Mouse (Mus musculus): ENCODE data around the gene Irak1bp1.

The Irak1bp1 gene

DNA sequence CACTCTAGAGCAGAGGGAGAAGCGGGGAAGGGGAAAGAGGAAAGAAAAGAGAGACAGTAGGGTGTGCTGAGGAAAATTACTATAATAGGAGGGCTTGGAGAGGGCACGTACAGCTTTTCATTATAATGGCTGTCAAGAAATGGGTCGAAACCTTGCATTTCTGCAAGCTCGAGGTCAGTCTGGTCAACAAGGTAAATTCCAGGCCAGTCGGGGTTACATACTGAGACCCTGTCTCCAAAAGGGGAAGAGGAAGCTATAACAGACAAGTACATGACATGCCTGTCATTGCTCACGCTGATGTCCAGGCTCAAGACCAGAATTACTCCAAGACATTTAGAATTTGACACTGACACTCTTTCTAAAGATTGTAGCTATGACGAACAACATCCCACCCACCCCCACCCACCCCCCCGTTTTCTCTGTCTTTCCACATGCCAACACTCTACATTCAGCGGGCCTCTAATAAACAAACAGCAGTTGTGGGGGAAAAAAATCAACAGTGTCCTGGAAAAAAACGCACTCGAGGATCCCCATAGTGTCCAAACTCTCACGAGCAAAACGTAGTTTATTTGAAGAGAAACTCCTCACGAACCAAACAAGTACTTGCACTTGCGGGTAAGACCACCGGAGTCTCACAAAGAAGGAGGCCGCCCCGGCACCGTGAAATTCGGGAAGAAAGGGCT, at the start of gene Irak1bp1:
Gene Irak1bp1, plus strand, starts transcription at position 534 of the 683 bp plus-strand sequence.
- no peak for DNase-seq

DNA sequence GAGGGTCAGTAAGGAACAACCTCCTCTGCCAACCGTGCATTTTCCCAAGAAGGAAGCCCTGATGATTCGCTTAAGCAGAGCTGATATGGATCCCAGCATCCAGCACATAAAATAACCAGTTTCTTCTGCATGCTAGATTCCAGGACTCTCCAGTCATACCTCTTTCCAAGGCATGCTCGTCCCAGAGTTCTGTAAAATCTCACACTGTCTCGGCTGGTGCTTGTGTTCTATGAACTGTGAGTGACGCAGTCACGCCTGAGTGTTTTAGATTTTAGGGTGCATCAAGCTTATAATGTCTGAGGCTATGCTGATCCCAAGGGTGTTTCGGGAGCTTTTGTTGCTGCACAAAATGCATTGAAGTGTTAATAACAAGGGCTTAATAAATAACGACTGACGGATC, 41.0 kb upstream of the Irak1bp1 start:
- DNase-seq: no peak

DNA sequence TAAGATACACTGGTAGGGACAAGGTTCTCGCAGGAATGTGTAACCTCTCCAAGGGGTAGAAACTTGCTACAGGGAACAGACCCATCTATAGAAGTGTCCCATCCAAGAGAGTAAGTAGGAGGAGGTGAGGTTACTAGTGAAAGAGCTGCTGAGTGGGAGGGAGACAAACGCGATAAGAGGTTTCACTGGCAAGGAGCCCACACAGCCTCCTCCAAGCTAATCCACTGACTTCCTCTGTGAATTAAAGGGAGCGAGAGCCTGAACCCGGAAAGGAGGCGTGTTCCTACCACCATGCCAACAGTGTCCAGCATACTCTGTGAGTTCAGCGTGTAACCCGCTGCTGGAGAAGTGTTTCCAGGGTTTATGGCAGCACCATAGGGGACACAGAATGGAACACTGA, 29.0 kb upstream of the Irak1bp1 start:
- no peak for DNase-seq

DNA sequence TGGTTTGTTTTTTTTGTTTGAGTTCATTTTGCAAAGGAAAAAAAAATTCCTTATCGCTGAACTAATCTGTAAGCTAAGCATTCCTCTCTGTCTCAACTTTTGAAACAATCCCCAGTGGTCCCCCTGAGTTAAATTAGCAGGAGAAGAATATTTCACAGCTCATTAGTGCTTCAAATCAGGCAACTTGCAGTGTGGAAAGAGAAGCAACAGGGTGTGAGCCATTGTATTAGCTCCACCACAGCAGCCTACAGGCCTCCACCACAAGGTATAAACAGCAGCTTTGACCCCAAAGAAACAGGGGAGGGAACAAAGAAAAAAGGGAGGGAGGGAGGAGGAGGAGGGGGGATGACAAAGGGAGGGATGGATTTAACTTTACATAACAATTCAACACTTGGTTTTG, 22.2 kb upstream of the Irak1bp1 start:
- DNase-seq: no peak

DNA sequence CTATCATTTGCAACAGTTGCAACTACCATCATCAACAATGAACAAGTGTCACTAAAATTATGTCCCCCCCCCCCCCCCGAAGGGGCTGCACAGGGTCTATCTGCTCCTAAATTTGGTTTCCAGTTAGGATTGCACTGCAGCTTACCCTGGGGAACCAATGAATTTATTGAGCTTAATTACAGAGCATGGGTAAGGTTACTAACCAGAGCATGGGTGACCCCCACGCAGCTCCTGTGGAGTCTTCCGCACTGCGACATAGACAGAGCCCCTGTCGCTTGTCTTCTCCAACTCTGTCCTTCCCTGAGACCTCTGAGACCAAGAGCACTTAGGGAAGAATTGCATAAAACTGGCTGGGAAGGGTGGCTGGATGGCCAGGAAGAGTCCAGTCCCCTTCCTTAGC, 21.7 kb upstream of the Irak1bp1 start:
- no peak for DNase-seq

GRCm38 (mm10) chr9:82812172-82812963, 17.0 kb upstream of the Irak1bp1 start:
- no peak for DNase-seq

DNA sequence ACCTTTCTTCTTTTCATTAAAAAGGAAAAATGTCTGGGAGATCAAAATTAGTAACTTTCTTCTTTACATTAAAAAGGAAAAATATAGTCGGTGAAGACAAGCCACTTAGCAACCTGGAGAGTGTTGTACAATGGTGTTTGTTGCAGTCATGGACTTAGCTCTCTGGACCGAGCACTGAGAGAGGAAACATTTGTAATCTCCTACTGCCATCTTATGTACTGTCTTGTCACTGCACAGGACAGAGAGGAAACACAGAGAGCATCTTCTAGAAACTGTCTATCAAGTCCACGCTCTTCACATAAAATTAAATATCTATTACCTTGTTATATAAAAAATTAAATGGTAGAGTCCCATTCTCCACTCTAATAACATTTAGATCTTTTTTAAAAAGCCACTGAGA, 14.8 kb upstream of the Irak1bp1 start:
- DNase-seq: no peak

DNA sequence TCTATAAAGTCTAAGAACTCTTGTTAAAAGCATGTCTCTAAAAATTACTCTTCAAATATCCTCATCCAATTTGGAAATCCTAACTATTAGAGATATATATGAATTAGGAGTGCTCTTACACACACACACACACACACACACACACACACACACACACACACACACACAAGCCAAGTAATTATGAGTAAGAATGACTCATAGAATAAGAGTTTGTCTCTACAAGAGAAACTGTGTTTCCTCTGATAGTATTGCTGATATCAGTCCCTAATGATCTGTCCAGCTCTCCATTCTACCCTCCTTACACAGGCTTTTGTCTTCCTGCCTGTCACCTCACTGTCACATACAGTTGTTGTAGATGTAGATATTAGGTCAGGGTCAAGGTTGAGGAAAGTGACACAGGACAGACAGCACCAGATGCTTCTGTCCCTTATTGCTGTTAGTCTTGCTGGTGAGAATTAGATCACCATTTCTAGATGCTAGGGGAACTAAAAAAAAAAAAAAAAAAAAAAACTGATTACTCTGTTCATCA, 14.0 kb upstream of the Irak1bp1 start:
- DNase-seq: no peak

- no peak for DNase-seq
These were observed 2.9 kb upstream of the Irak1bp1 start for GRCm38 (mm10) chr9:82826426-82826825.

DNA sequence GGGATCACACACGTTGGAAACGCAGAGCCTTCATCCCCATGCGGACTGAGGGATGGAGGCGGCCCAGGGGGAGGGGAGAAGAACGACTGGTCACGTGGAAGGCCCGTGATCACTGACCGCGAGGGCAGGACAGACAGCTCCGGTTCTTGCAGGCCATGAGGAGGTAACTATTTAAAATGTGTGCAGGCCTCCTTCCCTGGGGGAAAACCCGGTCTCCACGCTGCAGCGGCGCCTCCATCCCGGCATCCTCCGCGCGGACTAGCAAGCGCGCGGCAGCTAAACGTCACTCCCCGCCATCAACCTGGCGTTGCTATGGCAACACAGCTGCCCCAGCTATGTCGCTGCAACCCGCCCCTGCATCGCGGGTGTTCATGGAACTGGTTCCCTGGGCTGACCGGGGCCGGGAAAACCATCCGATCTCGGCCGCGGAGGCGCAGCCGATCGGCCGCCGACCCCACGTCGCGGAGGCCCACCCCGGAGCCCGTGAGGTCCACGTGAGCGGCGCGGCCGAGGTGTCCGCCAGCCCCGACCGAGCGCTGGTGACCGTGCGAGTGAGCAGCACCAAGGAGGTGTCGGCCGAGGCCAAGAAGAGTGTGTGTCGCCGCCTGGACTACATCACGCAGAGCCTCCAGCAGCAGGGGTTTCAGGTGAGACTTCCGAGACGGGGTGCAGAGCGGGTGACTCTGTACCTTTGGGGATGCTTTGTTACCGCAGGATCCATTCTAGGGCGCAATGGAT, 522 bp downstream of the Irak1bp1 start:
- DNase-seq: peak; percentile 90

- DNase-seq: no peak
These were observed 2.6 kb downstream of the Irak1bp1 start for GRCm38 (mm10) chr9:82831891-82832290.

DNA sequence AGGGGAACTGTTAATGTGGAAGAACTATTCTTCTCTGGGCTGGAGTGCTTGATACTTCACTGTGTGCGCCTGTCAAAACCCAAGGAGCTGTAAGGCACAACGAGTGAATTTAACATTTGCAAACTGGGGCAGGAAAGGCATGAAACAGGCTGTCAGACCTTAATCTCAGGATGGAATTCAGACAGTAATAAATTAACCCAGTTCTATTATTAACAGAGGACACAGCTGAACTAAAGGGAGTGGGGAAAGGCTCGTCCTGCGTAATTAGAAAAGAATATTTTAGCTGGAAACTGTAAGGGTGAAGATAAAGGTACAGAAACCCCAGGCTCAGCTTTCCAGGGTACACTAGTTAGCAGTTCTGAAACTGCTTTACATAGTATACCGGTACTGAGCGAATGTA, 6.6 kb downstream of the Irak1bp1 start:
- DNase-seq: no peak

GRCm38 (mm10) chr9:82842671-82843070, 13.3 kb downstream of the Irak1bp1 start:
- no peak for DNase-seq

- no peak for DNase-seq
These were observed 24.7 kb downstream of the Irak1bp1 start for GRCm38 (mm10) chr9:82854040-82854439.

DNA sequence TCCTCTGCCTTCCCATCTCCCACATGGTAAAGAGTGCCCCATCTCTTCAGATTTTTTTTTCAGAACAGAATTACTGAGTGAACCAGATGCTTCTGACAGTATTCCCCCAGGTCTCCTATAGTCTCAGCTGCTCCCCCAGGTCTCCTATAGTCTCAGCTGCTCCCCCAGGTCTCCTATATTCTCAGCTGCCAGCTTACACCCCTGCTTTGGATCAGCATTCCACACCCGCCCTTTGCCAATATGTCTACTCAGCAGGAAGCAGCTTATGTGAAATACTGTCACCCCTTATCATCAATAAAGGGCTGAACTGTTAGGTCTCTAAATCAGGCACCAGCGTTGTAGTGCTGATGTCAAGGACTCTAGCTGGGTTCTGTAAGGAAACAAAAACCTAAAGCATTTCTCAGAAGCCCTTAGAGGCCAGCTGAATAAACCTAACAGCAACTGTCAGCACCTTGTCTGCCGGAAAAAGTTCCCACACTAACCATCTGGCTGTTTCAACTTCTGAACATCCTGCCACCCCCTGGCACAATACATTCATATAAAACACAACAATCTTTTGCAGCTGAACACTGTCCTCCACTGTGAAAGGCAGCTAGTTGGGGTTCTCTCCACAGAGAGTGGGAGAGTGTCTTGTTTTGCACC, 25.8 kb downstream of the Irak1bp1 start:
- no peak for DNase-seq

DNA sequence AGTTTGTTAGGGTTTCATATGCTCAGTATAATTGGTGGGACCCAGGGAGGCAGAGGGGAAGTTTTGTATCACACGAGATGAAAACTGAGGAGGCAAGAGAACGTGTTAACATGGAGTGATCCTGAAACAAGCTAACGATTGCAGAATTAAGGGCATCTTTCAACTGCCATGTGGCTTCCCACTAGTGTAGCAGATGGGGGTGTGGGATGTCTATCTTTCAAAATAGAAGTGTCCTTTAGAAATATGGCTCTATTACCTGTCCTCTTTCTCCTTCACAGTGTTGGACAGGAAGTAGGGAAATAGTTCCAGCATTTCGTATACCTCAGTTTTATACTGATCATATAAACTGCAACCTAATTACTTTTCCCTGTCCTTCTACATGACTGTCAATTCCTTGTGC, 26.9 kb downstream of the Irak1bp1 start:
- no peak for DNase-seq

DNA sequence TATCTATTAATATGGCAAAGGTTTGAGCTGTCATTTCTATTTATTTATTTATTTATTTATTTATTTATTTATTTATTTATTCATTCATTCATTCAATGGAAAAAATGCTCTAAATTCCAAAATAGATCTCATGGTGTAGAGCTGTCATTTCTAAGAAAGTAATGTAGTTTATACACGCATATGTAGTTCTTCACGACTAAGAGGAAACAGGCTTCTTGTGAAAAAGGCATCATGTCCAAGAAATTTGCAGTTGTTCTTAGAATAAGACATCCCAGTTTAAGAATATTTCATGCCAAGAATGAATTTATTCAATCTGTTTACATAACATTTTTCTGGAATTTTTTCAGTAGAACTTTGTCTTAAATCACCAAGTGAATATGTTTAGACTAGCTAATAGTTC, 31.5 kb downstream of the Irak1bp1 start:
- no peak for DNase-seq

DNA sequence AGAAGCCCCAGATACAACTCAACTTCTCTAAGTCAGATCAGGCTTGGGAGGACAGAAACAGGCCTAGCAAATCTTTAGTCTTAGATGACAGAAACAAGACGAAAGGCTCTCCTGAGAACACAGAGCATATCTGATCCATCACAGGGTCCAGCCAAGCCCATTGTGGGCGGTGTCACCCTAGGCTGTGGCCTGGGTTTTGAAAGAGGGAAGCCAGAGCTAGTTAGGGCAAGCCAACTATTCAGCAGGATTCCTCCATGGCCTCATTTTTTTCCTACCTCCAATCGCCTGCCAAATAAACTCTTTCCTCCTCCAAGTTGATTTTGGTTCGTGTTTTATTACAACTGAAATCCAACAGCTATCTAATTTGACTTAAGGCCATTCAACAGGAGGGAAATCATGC, 32.0 kb downstream of the Irak1bp1 start:
- no peak for DNase-seq

DNA sequence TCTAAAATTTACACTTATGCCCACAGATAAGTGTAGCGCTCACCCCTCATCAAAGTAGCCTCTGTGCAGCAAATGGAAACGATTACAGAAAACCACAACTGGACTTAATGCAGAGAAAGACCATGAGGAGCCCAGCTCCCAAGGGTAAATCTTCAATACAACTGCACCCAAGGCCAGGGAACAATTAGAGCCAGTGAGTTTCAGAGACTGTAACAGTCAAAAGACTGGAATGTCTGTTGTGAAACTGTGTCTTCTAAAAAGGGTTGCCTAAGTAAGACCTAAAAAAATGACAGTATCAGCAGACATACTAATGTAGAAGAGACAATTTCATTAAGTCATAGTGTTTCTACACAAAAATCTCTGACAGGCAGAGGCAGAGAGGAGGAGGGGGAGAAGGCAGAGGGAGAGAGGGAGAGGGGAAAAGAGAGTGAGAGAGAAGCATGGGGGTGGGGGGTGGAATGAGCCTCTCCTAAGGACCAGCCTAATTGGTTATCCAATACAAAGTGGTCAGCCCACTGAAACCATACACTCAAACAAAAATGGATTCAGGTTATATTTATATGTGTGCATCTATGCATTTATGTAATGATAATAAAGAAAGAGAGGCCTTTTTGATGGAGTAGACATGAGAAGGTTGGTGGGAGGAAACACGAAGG, 32.6 kb downstream of the Irak1bp1 start:
- DNase-seq: no peak

DNA sequence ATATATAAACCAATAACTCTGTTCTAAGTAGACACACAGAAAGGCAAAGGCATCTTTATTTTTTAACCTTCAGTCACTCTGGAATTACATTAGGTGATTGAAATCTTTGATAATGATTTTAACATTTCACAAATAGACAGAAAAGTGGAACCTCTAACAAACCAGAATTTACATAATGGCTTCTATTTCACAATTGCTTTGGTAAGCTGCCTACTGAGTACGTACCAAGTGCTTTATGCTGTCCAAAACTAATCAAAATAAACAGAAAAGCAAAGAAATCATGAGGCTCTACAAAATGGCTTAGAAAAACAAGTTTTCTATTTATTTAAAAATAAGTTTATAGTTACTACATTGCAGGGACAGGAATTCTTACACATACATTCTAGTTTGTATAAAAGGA, 36.8 kb downstream of the Irak1bp1 start:
- no peak for DNase-seq

- DNase-seq: no peak
These were observed 38.4 kb downstream of the Irak1bp1 start for GRCm38 (mm10) chr9:82867698-82868097.

DNA sequence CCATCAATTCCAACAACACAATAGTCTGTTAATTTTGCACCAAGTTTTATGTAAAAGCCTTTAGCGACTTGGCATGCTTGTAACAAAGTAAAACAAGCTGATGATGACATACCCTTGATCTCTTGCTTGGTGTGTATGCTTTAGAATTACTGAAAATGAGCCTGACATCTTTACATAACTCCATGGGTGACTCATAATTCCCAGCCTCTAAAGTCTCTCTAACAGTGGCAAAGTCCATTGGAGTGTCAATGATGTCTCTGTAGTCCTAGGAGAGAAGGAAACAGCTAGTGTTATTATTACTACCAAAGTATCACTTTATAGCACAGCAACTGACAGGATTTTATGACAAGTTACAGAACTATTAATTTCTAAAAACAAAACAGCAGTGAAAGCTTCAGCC, 47.7 kb downstream of the Irak1bp1 start:
- no peak for DNase-seq

- DNase-seq: no peak
These were observed 54.8 kb downstream of the Irak1bp1 start for GRCm38 (mm10) chr9:82884177-82884576.
